Mouse (Mus musculus): ENCODE measurements around the gene Ifi202b. TPM values are rescaled to one million over a fixed set of nuclear protein-coding genes. Genes with fewer than 3 reads are reported as not detected.

Ifi202b gene
- polyA plus RNA-seq, 1 experiment from 2014 or later: 6.3 TPM

Other genes with a start within 250 kb of the Ifi202b start
- gene Ifi207, start 241.0 kb downstream of the Ifi202b start, polyA plus RNA-seq (2015; fragmentation: Nextera tagmentation; extraction: Ambion mirVana): 1.5 and 2.1 TPM in 2 replicates
- 8.3 and 9.8 TPM in 2 replicates for gene Ifi204, start 215.8 kb downstream of the Ifi202b start, polyA plus RNA-seq (2015; fragmentation: Nextera tagmentation; extraction: Ambion mirVana)
- gene Ifi211, start 69.7 kb downstream of the Ifi202b start, polyA plus RNA-seq (2015; fragmentation: Nextera tagmentation; extraction: Ambion mirVana): 7.8 and 9.3 TPM in 2 replicates
- gene Mndal, start 40.3 kb downstream of the Ifi202b start, polyA plus RNA-seq (2015; fragmentation: Nextera tagmentation; extraction: Ambion mirVana): 79.6 and 80.1 TPM in 2 replicates
- 43.8 and 44.3 TPM in 2 replicates for gene Ifi203, start 40.1 kb downstream of the Ifi202b start, polyA plus RNA-seq (2015; fragmentation: Nextera tagmentation; extraction: Ambion mirVana)
- gene Ifi205, start 49.1 kb upstream of the Ifi202b start, polyA plus RNA-seq (2015; fragmentation: Nextera tagmentation; extraction: Ambion mirVana): 10.2 and 10.4 TPM in 2 replicates
- 0.05 and 0.10 TPM in 2 replicates for gene Olfr433, start 58.0 kb upstream of the Ifi202b start, polyA plus RNA-seq (2015; fragmentation: Nextera tagmentation; extraction: Ambion mirVana)
- not detected in 2 replicates for gene Olfr432, start 66.5 kb upstream of the Ifi202b start, polyA plus RNA-seq (2015; fragmentation: Nextera tagmentation; extraction: Ambion mirVana)
- gene Olfr430, start 83.9 kb upstream of the Ifi202b start, polyA plus RNA-seq (2015; fragmentation: Nextera tagmentation; extraction: Ambion mirVana): not detected in 2 replicates
- gene Olfr429, start 101.6 kb upstream of the Ifi202b start, polyA plus RNA-seq (2015; fragmentation: Nextera tagmentation; extraction: Ambion mirVana): not detected in 2 replicates
- gene Olfr427, start 114.1 kb upstream of the Ifi202b start, polyA plus RNA-seq (2015; fragmentation: Nextera tagmentation; extraction: Ambion mirVana): not detected in 2 replicates
- not detected in 2 replicates for gene Olfr231, start 138.4 kb upstream of the Ifi202b start, polyA plus RNA-seq (2015; fragmentation: Nextera tagmentation; extraction: Ambion mirVana)
- not detected in 2 replicates for gene Olfr424, start 148.8 kb upstream of the Ifi202b start, polyA plus RNA-seq (2015; fragmentation: Nextera tagmentation; extraction: Ambion mirVana)
- not detected in 2 replicates for gene Olfr420, start 172.9 kb upstream of the Ifi202b start, polyA plus RNA-seq (2015; fragmentation: Nextera tagmentation; extraction: Ambion mirVana)
- 0.05 and 0.07 TPM in 2 replicates for gene Spta1, start 190.0 kb upstream of the Ifi202b start, polyA plus RNA-seq (2015; fragmentation: Nextera tagmentation; extraction: Ambion mirVana)

Measured in thymus, postnatal 0 days (tissue).